Mouse (Mus musculus) embryo, embryonic 11 days (tissue): ENCODE measurements around the gene Orc4.
A peak's percentile ranks its signal among the peaks of the same experiment; 100 is the strongest.
"Not testable (repeated sequence)": the region's sequence is repeated elsewhere in the genome, so short reads cannot be mapped to it uniquely, and the experiment has no call there.

ENCODE experiments used
- DNase-seq: peaks from one replicate; pipeline ENCODE4 v3.0.0-alpha.2; 2015

Gene Orc4

GRCm38 (mm10) chr2:48950252-48950315 lies at the start of gene Orc4:
Gene Orc4 (minus strand): TSS chr2:48950277.
- no peak for DNase-seq

GRCm38 (mm10) chr2:48990322-48990721 lies 40.2 kb upstream of the Orc4 start:
- no peak for DNase-seq

DNA sequence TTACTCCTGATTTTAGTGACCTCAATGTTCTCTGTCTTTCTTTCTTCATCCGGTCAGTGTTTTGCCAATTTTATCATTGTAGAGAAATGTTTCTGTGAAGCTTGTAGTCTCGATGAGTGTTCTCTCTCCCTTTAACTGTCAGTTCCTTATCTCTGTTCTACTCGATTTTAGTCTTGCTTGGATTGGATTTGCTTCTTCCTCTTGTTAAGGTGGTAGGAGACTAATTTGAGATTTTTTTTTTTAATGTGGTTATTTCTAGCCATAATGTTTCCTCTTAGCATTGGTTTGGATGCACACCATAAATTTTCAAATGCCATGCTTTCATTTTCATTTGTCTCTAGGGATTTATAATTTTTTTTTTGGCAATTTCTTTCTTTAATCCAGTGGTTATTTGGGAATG lies 28.8 kb upstream of the Orc4 start:
- DNase-seq: no peak

DNA sequence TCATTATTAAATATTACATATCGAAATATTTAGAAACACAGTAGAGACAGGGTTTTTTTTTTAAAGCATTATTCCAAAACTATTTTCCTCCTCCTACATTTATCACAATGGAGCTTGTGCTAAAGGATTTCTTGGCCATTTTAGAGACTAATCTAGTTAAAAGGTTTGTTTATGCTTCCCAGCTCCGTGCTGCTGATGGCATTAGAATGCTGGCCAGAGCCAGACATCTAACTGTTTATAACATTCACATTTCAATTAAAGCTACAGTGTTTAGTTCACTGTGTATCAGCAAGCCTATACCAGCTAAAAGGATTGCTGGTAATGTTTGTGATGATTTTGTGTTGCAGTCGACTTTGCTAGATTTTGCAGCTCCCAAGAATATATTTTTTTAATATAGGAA lies 6.5 kb upstream of the Orc4 start:
- DNase-seq: no peak

- peak; percentile 17 for DNase-seq
Observed at GRCm38 (mm10) chr2:48950316-48950880, 321 bp upstream of the Orc4 start.

- peak; percentile 57 for DNase-seq
Observed at GRCm38 (mm10) chr2:48949743-48950251, 280 bp downstream of the Orc4 start.

- peak; percentile 98 for DNase-seq
Observed at GRCm38 (mm10) chr2:48948841-48949584, 1.1 kb downstream of the Orc4 start, which contains the start of gene Mbd5. Gene Mbd5 (plus strand): TSS chr2:48949508.

DNA sequence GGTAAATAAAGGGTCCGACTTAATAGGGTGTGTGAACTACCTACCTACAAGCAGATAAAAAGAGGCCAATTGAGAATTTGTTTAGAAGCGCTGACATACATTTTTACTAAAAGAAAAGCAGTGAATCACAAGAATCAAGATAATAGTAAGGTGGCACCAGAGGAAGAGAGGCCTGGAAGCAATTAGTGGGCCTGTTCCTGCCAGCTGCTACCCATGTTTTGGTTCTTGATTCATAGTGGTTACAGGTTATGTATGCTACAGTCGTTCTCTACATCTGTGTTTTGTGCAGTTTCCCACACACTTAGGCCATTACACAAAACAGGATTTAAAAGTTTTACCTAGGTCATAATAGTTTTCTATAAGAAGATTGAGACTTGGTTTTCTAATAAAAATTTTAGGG lies 2.3 kb downstream of the Orc4 start:
- peak; percentile 13 for DNase-seq

DNA sequence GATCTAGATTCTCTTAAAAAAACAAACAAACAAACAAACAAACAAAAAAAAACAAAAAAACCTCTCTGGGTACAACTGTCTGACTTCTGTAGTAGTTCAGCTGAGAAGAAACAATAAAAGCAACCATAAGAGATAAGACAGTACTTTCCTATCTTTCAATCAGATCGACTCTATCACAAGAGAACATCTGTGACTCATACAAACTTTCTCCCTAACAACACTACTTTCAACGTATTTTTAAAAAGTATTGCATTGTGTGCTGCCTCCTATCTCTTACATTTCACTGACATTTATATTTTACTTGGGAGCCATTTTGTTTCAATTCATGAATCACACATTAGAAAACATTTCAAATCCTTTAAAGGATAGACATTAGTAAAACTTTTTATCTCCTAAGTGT lies 15.0 kb downstream of the Orc4 start:
- DNase-seq: no peak

DNA sequence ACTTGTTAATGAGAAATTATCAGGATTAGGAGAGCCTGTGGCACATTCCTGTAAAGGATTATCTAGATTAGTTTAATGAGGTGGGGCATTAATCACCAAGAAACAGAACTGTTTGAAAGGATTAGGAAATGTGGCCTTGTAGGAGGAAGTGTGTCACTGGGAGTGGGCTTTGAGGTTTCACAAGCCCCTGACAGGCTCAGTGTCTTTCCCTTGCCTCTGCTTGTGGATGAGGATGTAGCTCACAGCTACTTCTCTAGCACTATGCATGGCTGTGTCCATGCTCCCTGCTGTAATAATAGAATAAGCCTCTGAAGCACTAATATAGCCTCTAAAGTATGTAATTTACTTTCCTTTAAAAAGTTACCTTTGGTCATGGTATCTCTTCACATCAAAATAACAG lies 34.2 kb downstream of the Orc4 start:
- no peak for DNase-seq

DNA sequence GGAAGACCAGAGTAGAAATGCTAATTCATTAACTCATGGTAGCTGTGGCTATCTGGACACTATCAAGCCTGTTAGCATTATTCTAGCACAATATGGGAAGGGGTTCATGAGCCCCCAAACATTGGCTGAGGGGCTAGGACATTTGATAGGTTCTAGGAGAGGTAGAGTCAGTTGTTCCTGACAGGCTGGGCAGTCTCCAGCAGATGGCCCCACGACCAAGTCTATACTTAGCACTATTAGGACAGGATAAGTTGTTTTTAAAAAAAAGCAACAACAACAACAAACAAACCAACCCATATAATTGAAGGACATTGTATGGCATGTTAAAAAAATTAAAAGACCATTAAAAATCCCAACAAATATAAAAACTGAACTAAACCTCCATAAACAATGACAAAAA lies 35.9 kb downstream of the Orc4 start:
- DNase-seq: no peak

GRCm38 (mm10) chr2:48908866-48909265 lies 41.2 kb downstream of the Orc4 start:
- peak; percentile 23 for DNase-seq

- DNase-seq: no peak
Observed at GRCm38 (mm10) chr2:48895186-48895585, 54.9 kb downstream of the Orc4 start.

DNA sequence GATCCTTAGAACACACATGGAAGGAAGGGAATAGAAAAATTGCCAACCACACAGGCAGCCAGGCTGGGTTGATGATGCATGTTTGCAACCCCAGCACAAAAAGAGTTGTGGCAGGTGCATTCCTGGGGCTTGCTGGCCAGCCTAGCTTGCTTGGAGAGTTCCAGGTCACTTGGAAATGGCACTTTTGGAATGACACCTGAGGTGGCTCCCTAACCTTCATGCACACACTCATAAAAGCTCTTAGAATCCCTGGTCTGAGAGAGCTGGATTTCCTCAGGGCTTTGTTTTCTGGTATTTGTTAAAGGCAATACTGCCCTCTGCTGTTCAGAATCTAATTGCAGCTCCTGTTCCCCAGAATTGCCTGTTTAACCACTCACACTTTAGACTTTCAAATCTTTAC lies 64.1 kb downstream of the Orc4 start:
- peak; percentile 86 for DNase-seq

DNA sequence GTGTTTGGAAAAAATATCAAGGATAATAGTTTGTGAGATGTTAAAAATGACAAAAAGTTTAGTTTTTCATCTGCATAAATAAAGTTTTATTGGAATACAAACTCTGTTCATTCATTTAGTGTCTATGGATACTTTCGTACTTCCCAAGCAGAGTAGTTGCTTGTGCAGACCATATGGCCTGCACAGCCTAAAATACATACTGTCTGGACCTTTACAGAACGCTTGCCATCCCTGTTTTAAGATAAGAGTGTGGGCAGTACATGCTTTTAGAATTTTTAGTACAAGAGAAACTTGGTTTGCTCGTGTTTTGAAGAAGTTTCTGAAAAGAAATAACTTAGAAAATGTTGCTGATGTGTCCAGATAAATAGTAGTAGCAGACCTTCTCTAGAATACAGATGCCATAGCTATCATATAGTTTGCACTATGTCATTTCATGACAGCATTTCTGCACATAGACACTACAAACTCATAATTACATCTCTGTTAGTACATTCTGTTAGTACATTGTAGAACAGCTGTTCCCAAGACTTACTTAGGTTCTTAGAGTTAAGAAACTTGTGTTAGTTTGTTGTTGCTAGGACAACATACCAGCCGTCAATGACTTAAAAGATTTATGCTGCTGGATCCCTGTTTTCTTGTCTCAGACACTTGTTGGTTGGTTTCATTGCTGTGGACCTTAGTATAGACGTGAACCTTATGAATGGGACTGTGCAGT lies 81.7 kb downstream of the Orc4 start:
- no peak for DNase-seq

GRCm38 (mm10) chr2:48865596-48865995 lies 84.5 kb downstream of the Orc4 start:
- not testable (repeated sequence) for DNase-seq
